Mouse (Mus musculus) bone marrow macrophage, adult 2 months (primary cell): Measurements from ENCODE around the gene Gas2l1.

Experiments
- CTCF ChIP-seq: IDR thresholded peaks from 2 replicates; pipeline ENCODE4 v1.5.1; 2012; ENCODE audit warnings: low read depth, mild to moderate bottlenecking, low read length, moderate library complexity
- POLR2A ChIP-seq: IDR thresholded peaks from 2 replicates; pipeline ENCODE4 v1.6.1; 2012; ENCODE audit warnings: mild to moderate bottlenecking, low read depth, low read length, borderline replicate concordance

DNA sequence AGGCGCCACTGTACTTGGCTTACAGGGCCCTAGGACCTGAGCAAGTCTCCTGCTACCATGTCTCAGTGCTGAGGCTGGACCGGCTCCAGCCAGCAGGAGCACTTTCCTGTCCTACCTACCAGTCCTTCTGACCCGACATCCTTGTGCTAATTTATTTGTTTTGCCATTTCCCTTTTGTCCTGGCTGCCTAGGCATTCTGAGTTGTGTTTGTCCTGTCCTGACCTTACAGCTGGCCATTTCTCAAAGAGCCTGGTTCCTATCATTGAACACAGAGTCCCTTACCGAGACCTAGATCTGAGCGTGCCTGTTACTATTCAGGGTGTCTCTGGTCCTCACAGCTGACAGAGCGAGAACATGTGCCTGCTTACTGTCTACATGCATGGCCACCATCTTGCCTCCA, 10.3 kb downstream of the Gas2l1 start:
- TF ChIP-seq POLR2A: no peak
- TF ChIP-seq CTCF: no peak
